Mouse (Mus musculus) cerebellum, postnatal 10 days (tissue): ENCODE measurements around the gene Tnfrsf13c.
A peak's percentile ranks its signal among the peaks of the same experiment; 100 is the strongest.

ENCODE experiments used
- DNase-seq, 2 experiments: peaks; one replicate each; pipeline ENCODE4 v3.0.0; 2021; ENCODE audit warnings: mixed read lengths in 2 of 2

Tnfrsf13c gene

GRCm38 (mm10) chr15:82229542-82230045 lies 5.4 kb upstream of the Tnfrsf13c start:
- no peak for DNase-seq

- DNase-seq = peak in 1 of 2 experiments; percentile 3
These were observed 1.6 kb upstream of the Tnfrsf13c start for GRCm38 (mm10) chr15:82225769-82226168.

- no peak for DNase-seq
These were observed 540 bp upstream of the Tnfrsf13c start for GRCm38 (mm10) chr15:82224602-82225215.

- DNase-seq = peak in 1 of 2 experiments; percentile 1
These were observed 918 bp downstream of the Tnfrsf13c start for GRCm38 (mm10) chr15:82223251-82223650.

GRCm38 (mm10) chr15:82221104-82221860 lies 2.9 kb downstream of the Tnfrsf13c start:
- DNase-seq = peak in 1 of 2 experiments; percentile 53

- DNase-seq = peak in 1 of 2 experiments; percentile 58
These were observed 4.0 kb downstream of the Tnfrsf13c start for GRCm38 (mm10) chr15:82220003-82220675.

GRCm38 (mm10) chr15:82218778-82219666 lies 5.1 kb downstream of the Tnfrsf13c start:
- DNase-seq = no peak

GRCm38 (mm10) chr15:82217980-82218379 lies 6.2 kb downstream of the Tnfrsf13c start:
- no peak for DNase-seq

GRCm38 (mm10) chr15:82217039-82217438 lies 7.1 kb downstream of the Tnfrsf13c start:
- no peak for DNase-seq

GRCm38 (mm10) chr15:82216142-82216827 lies 7.9 kb downstream of the Tnfrsf13c start:
- DNase-seq = peak; percentile 74 to 75

- peak; percentile 83 for DNase-seq
These were observed 8.7 kb downstream of the Tnfrsf13c start for GRCm38 (mm10) chr15:82215332-82216046.

GRCm38 (mm10) chr15:82213222-82213621 lies 10.9 kb downstream of the Tnfrsf13c start:
- peak; percentile 67 to 69 for DNase-seq

GRCm38 (mm10) chr15:82212752-82213063 lies 11.5 kb downstream of the Tnfrsf13c start, which contains the start of gene Shisa8:
Gene Shisa8 (minus strand): TSS chr15:82212815.
- DNase-seq = peak; percentile 80 to 84

- DNase-seq = peak; percentile 78 to 80
These were observed 12.0 kb downstream of the Tnfrsf13c start for GRCm38 (mm10) chr15:82211911-82212751.

- no peak for DNase-seq
These were observed 12.9 kb downstream of the Tnfrsf13c start for GRCm38 (mm10) chr15:82211281-82211680.

- DNase-seq = no peak
These were observed 13.4 kb downstream of the Tnfrsf13c start for GRCm38 (mm10) chr15:82210801-82211200.

- peak; percentile 71 to 78 for DNase-seq
These were observed 14.7 kb downstream of the Tnfrsf13c start for GRCm38 (mm10) chr15:82209295-82210050.

- DNase-seq = no peak
These were observed 15.9 kb downstream of the Tnfrsf13c start for GRCm38 (mm10) chr15:82208307-82208706.

- peak; percentile 60 to 61 for DNase-seq
These were observed 16.5 kb downstream of the Tnfrsf13c start for GRCm38 (mm10) chr15:82207504-82208219.
